Mouse (Mus musculus) ES-Bruce4 (cell line): Measurements from ENCODE around the gene Plk3.

Source experiments
- CTCF ChIP-seq: IDR thresholded peaks from one replicate; pipeline ENCODE4 v1.8.1; 2011; ENCODE audit warnings: low read depth, low read length
- EP300 ChIP-seq: IDR thresholded peaks from 2 replicates; pipeline ENCODE4 v1.6.1; 2011; ENCODE audit warnings: low read depth, low read length; ENCODE audit not compliant: insufficient read depth
- POLR2A ChIP-seq: IDR thresholded peaks from one replicate; pipeline ENCODE4 v1.8.1; 2011; ENCODE audit warnings: low read length; ENCODE audit not compliant: insufficient read depth

- TF ChIP-seq POLR2A (no peak), EP300 (no peak), CTCF (no peak)
These were observed 39.0 kb downstream of the Plk3 start for GRCm38 (mm10) chr4:117094626-117095361.
